Mouse (Mus musculus): ENCODE measurements around the gene Il11ra1. TPM values are rescaled to one million over a fixed set of nuclear protein-coding genes. Genes with fewer than 3 reads are reported as not detected.
"Not testable (repeated sequence)": the region's sequence is repeated elsewhere in the genome, so short reads cannot be mapped to it uniquely, and the experiment has no call there.

Gene Il11ra1
- polyA plus RNA-seq, 1 experiment from 2014 or later: 152 TPM

GRCm38 (mm10) chr4:41759656-41760287 lies 60.0 kb downstream of the Il11ra1 start:
- WGBS: 20% methylated on average over 6 of the region's 6 CpGs
- no peaks in the 10 kb centered on the region for H3K36me3 ChIP-seq (ENCODE audit: control insufficient read depth, insufficient read depth, low read length)
- H3K9ac ChIP-seq (ENCODE audit: low read length): peak overlapping the region; percentile 77
- peaks cover 37% of the 10 kb centered on the region for H3K4me1 ChIP-seq (ENCODE audit: control insufficient read depth, insufficient read depth, low read length)
- no peaks in the 10 kb centered on the region for H3K9me3 ChIP-seq (replicated peaks; ENCODE audit: control insufficient read depth, low read length)
- H3K27ac ChIP-seq (ENCODE audit: low read length): peak overlapping the region; percentile 94
- peak; percentile 3; the same call in 1 of the 2 replicates for ATAC-seq (ENCODE audit: insufficient read depth, low FRiP score)
- peak overlapping the region; percentile 58 for H3K4me3 ChIP-seq (replicated peaks; ENCODE audit: low read length)
- peak overlapping the region; percentile 77 for H3K4me2 ChIP-seq (ENCODE audit: low read depth, low read length)
- H3K27me3 ChIP-seq (ENCODE audit: control insufficient read depth, insufficient read depth, low read length): no peaks in the 10 kb centered on the region

DNA sequence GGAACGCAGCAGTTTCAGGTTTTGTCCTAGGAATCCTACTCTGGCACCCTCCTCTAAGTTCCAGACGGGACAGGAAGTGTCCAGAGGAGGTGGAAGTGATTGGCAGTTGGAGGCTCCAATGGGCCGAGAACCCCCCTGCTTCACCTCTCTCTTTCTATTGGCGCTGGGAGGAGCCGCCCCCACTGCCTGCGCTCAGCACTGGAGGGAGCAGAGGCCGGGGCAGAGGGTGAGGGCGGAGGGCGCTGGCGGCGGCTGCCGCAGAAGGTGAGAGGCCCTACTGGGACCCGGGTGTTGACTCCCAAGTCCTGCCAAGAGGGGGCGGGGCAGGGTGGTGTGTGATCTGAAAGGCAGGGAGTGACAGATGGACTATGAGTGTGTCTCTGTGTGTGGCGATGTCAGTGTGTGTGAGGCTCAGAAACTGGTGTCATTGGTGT lies 60.5 kb downstream of the Il11ra1 start:
- Histone ChIP-seq H3K4me2 (ENCODE audit: low read depth, low read length) (peak overlapping the region; percentile 77), H3K9ac (ENCODE audit: low read length) (peak overlapping the region; percentile 77), H3K27ac (ENCODE audit: low read length) (peak overlapping the region; percentile 94), H3K4me1 (ENCODE audit: control insufficient read depth, insufficient read depth, low read length) (peaks cover 34% of the 10 kb centered on the region), H3K36me3 (ENCODE audit: control insufficient read depth, insufficient read depth, low read length) (no peaks in the 10 kb centered on the region), H3K9me3 (replicated peaks; ENCODE audit: control insufficient read depth, low read length) (no peaks in the 10 kb centered on the region), H3K4me3 (replicated peaks; ENCODE audit: low read length) (peak overlapping the region; percentile 58), H3K27me3 (ENCODE audit: control insufficient read depth, insufficient read depth, low read length) (no peaks in the 10 kb centered on the region)
- under 1% methylated on average over 15 of the region's 15 CpGs for WGBS
- peak; percentile 90 for ATAC-seq (ENCODE audit: insufficient read depth, low FRiP score)

GRCm38 (mm10) chr4:41760911-41761310 lies 61.1 kb downstream of the Il11ra1 start:
- peaks cover 34% of the 10 kb centered on the region for H3K4me1 ChIP-seq (ENCODE audit: control insufficient read depth, insufficient read depth, low read length)
- 69% methylated on average over 4 of the region's 4 CpGs for WGBS
- H3K36me3 ChIP-seq (ENCODE audit: control insufficient read depth, insufficient read depth, low read length): no peaks in the 10 kb centered on the region
- H3K27ac ChIP-seq (ENCODE audit: low read length): peak overlapping the region; percentile 94
- H3K4me3 ChIP-seq (replicated peaks; ENCODE audit: low read length): peak overlapping the region; percentile 58
- H3K9ac ChIP-seq (ENCODE audit: low read length): peak overlapping the region; percentile 77
- H3K27me3 ChIP-seq (ENCODE audit: control insufficient read depth, insufficient read depth, low read length): no peaks in the 10 kb centered on the region
- peak overlapping the region; percentile 77 for H3K4me2 ChIP-seq (ENCODE audit: low read depth, low read length)
- H3K9me3 ChIP-seq (replicated peaks; ENCODE audit: control insufficient read depth, low read length): no peaks in the 10 kb centered on the region
- no peak for ATAC-seq (ENCODE audit: insufficient read depth, low FRiP score)

GRCm38 (mm10) chr4:41761680-41762079 lies 61.9 kb downstream of the Il11ra1 start:
- Histone ChIP-seq H3K27me3 (ENCODE audit: control insufficient read depth, insufficient read depth, low read length) (no peaks in the 10 kb centered on the region), H3K4me2 (ENCODE audit: low read depth, low read length) (peak overlapping the region; percentile 77)
- no peak for ATAC-seq (ENCODE audit: insufficient read depth, low FRiP score)

DNA sequence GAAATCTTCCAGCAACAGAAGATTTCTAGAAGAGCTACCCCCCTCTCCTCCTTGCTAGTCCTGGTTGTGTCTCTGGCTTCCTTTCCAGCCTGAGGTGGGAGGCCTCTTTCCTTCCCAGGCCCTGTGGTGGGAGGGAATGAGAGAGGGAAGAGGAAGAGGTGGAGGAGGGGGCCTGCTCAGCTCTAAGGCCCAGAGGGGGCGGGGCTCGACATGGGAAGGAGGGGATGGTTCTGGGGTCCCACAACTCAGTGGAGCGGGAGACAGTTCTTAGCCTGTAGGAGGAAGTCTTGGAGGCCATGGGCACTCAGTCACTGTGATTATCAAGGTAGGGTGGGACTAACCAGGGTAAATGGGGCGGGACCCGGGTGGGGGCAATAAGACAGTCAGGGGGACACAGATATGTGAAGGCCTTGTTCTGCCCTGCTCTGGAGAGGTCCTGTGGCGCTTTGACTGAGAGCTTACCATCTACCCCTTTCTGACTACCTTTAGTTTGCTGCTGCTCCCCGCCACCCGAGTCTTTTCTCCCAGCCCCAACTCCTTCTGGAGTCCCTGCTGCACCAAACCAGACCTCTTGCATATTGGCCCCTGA lies 62.4 kb downstream of the Il11ra1 start:
- H3K9me3 ChIP-seq (replicated peaks; ENCODE audit: control insufficient read depth, low read length): no peaks in the 10 kb centered on the region
- peak; percentile 45 for ATAC-seq (ENCODE audit: insufficient read depth, low FRiP score)
- H3K27me3 ChIP-seq (ENCODE audit: control insufficient read depth, insufficient read depth, low read length): no peaks in the 10 kb centered on the region
- H3K9ac ChIP-seq (ENCODE audit: low read length): peak overlapping the region; percentile 77
- WGBS: 37% methylated on average over 8 of the region's 8 CpGs
- no peaks in the 10 kb centered on the region for H3K36me3 ChIP-seq (ENCODE audit: control insufficient read depth, insufficient read depth, low read length)
- H3K4me3 ChIP-seq (replicated peaks; ENCODE audit: low read length): peak overlapping the region; percentile 58
- peaks cover 29% of the 10 kb centered on the region for H3K4me1 ChIP-seq (ENCODE audit: control insufficient read depth, insufficient read depth, low read length)
- peak overlapping the region; percentile 94 for H3K27ac ChIP-seq (ENCODE audit: low read length)
- peak overlapping the region; percentile 77 for H3K4me2 ChIP-seq (ENCODE audit: low read depth, low read length)

More at GRCm38 (mm10) chr4:41761680-41762079, 61.9 kb downstream of the Il11ra1 start:
- H3K4me1 ChIP-seq (ENCODE audit: control insufficient read depth, insufficient read depth, low read length): peaks cover 29% of the 10 kb centered on the region
- no peaks in the 10 kb centered on the region for H3K36me3 ChIP-seq (ENCODE audit: control insufficient read depth, insufficient read depth, low read length)
- H3K27ac ChIP-seq (ENCODE audit: low read length): peak overlapping the region; percentile 94
- H3K4me3 ChIP-seq (replicated peaks; ENCODE audit: low read length): peak overlapping the region; percentile 58
- no peaks in the 10 kb centered on the region for H3K9me3 ChIP-seq (replicated peaks; ENCODE audit: control insufficient read depth, low read length)
- H3K9ac ChIP-seq (ENCODE audit: low read length): peak overlapping the region; percentile 77

DNA sequence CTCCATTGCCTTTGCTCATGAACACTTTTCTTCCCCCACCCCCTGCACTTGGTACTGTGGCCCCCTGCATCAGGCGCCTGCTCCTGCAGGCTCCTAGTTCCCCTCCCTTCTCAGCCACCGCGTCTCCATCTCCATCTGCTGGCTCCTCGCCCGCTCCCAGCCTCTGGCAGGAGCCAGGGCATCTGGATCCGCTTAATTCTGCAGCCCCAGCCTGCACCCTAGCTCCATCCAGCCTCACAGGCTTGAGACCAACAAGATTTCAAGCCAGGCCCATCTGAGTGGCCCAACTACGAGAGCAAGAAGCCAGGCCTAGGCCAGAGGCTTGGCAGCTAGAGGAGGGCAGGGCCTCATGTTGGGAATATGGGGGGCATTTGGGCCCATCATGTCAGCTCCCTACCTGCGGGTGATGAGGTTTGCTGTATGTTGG lies 62.9 kb downstream of the Il11ra1 start:
- H3K9me3 ChIP-seq (replicated peaks; ENCODE audit: control insufficient read depth, low read length); H3K36me3 ChIP-seq (ENCODE audit: control insufficient read depth, insufficient read depth, low read length); H3K27me3 ChIP-seq (ENCODE audit: control insufficient read depth, insufficient read depth, low read length): not testable (repeated sequence)
- H3K4me3 ChIP-seq (replicated peaks; ENCODE audit: low read length): peak overlapping the region; percentile 58
- H3K4me2 ChIP-seq (ENCODE audit: low read depth, low read length): peak overlapping the region; percentile 77
- peak; percentile 8; the same call in 1 of the 2 replicates for ATAC-seq (ENCODE audit: insufficient read depth, low FRiP score)
- H3K27ac ChIP-seq (ENCODE audit: low read length): peak overlapping the region; percentile 94
- peaks cover 29% of the 10 kb centered on the region for H3K4me1 ChIP-seq (ENCODE audit: control insufficient read depth, insufficient read depth, low read length)
- WGBS: 32% methylated on average over 8 of the region's 8 CpGs
- peak overlapping the region; percentile 77 for H3K9ac ChIP-seq (ENCODE audit: low read length)

GRCm38 (mm10) chr4:41763176-41763575 lies 63.4 kb downstream of the Il11ra1 start:
- H3K9ac ChIP-seq (ENCODE audit: low read length); H3K36me3 ChIP-seq (ENCODE audit: control insufficient read depth, insufficient read depth, low read length); ATAC-seq (ENCODE audit: insufficient read depth, low FRiP score); H3K27me3 ChIP-seq (ENCODE audit: control insufficient read depth, insufficient read depth, low read length); H3K27ac ChIP-seq (ENCODE audit: low read length); H3K9me3 ChIP-seq (replicated peaks; ENCODE audit: control insufficient read depth, low read length); H3K4me3 ChIP-seq (replicated peaks; ENCODE audit: low read length): not testable (repeated sequence)
- Histone ChIP-seq H3K4me1 (ENCODE audit: control insufficient read depth, insufficient read depth, low read length) (peaks cover 29% of the 10 kb centered on the region), H3K4me2 (ENCODE audit: low read depth, low read length) (peak overlapping the region; percentile 77; the same call in 1 of the 2 replicates)
- 67% methylated on average over 4 of the region's 6 CpGs for WGBS

- H3K9ac ChIP-seq (ENCODE audit: low read length); H3K27ac ChIP-seq (ENCODE audit: low read length); H3K4me2 ChIP-seq (ENCODE audit: low read depth, low read length); H3K27me3 ChIP-seq (ENCODE audit: control insufficient read depth, insufficient read depth, low read length); H3K36me3 ChIP-seq (ENCODE audit: control insufficient read depth, insufficient read depth, low read length); H3K4me3 ChIP-seq (replicated peaks; ENCODE audit: low read length); ATAC-seq (ENCODE audit: insufficient read depth, low FRiP score); H3K4me1 ChIP-seq (ENCODE audit: control insufficient read depth, insufficient read depth, low read length); H3K9me3 ChIP-seq (replicated peaks; ENCODE audit: control insufficient read depth, low read length): not testable (repeated sequence)
- 64% methylated on average over 10 of the region's 10 CpGs for WGBS
Measured at GRCm38 (mm10) chr4:41767301-41767700, 67.5 kb downstream of the Il11ra1 start.

DNA sequence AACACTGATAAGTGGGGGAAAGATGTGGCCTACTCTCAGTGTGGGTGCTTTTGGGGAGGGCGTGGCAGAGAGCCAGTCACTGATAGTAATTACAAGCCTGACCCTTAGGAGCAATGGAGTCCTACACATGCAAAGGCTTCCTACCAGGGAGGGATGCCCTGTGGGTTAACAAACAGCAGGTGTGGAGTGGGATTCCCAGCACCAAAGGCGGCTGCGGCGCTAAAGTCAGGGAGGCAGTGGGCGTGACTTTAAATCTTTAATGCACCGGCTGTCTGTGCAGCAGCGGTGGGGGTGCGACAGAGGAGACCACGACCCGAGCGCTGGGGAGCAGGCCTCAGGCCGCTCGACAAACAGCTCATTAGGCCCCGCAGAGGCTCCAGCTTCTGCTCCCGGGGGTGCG lies 73.2 kb downstream of the Il11ra1 start:
- H3K9ac ChIP-seq (ENCODE audit: low read length): peak overlapping the region; percentile 35; the same call in 1 of the 2 replicates
- H3K4me1 ChIP-seq (ENCODE audit: control insufficient read depth, insufficient read depth, low read length); H3K36me3 ChIP-seq (ENCODE audit: control insufficient read depth, insufficient read depth, low read length); H3K27me3 ChIP-seq (ENCODE audit: control insufficient read depth, insufficient read depth, low read length); ATAC-seq (ENCODE audit: insufficient read depth, low FRiP score); H3K27ac ChIP-seq (ENCODE audit: low read length); H3K9me3 ChIP-seq (replicated peaks; ENCODE audit: control insufficient read depth, low read length): not testable (repeated sequence)
- peak overlapping the region; percentile 46 for H3K4me2 ChIP-seq (ENCODE audit: low read depth, low read length)
- H3K4me3 ChIP-seq (replicated peaks; ENCODE audit: low read length): peak overlapping the region; percentile 31
- WGBS: 8% methylated on average over 7 of the region's 16 CpGs
